Mouse (Mus musculus): ENCODE results near the gene Dock3. TPM values are rescaled to one million over a fixed set of nuclear protein-coding genes. Genes with fewer than 3 reads are reported as not detected.

Dock3 gene
- polyA plus RNA-seq, 1 experiment = 4.5 TPM

DNA sequence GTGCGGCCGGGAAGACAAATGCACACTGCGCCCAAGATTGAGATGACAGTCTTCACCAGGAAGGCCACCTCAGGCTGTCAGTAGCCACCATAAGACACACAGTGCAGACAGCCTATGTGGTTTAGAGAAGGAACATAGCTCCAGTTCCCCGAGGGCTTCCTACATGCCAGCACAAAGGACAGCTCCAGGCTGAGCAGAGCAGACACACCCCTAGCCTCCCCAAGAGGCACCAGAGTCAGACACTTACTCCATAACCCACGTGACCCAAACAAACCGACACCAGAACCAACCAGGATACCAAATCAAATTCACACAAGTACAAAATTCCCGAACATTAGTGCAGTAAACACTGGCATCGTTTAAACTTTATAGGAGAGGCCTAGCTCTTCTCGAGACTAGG is 342.4 kb downstream of the Dock3 start:
- H3K9me3 ChIP-seq (replicated peaks; ENCODE audit: control insufficient read depth, insufficient read depth, low read length, poor library complexity, severe bottlenecking) = no peaks in the 10 kb centered on the region
- H3K4me1 ChIP-seq (ENCODE audit: control insufficient read depth, insufficient read depth, low read length) = peaks cover 2% of the 10 kb centered on the region
- H3K4me3 ChIP-seq (ENCODE audit: low read depth, low read length) = no peak overlapping the region
- H3K36me3 ChIP-seq (ENCODE audit: control insufficient read depth, insufficient read depth, low read length, poor library complexity, severe bottlenecking) = peaks cover 26% of the 10 kb centered on the region
- H3K27me3 ChIP-seq (ENCODE audit: control insufficient read depth, insufficient read depth, low read length, poor library complexity, severe bottlenecking) = no peaks in the 10 kb centered on the region
- H3K9ac ChIP-seq (ENCODE audit: low read depth, poor library complexity, severe bottlenecking) = no peak overlapping the region
- TF ChIP-seq EP300 (IDR thresholded peaks at IDR 0.05; ENCODE audit: insufficient read depth, low read depth, low read length) (no peak), CTCF (IDR thresholded peaks at IDR 0.05; ENCODE audit: low read depth, low read length) (no peak), POLR2A (IDR thresholded peaks at IDR 0.05; ENCODE audit: insufficient read depth, low read length) (no peak)
- H3K27ac ChIP-seq (ENCODE audit: insufficient read depth, low read length) = no peak overlapping the region

DNA sequence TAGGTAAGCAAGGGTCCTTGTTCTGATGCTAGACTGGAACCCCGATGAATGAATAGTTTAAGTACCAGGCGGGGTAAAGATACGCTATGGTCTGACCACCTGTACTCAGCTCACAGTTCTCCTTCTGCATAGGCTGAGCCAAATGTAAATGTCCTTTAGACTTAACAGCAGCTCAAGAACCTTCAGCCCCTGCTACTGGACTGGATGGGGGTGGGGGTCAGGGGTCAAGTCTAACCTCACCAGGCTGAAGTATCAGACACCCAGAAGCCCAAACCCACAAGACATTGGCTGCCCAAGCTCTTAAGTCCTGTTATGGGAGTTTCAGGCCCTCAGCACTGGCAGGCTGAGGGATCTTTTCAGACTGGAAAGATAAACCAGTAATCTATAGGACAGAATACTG is 343.4 kb downstream of the Dock3 start:
- H3K36me3 ChIP-seq (ENCODE audit: control insufficient read depth, insufficient read depth, low read length, poor library complexity, severe bottlenecking) = peaks cover 26% of the 10 kb centered on the region

DNA sequence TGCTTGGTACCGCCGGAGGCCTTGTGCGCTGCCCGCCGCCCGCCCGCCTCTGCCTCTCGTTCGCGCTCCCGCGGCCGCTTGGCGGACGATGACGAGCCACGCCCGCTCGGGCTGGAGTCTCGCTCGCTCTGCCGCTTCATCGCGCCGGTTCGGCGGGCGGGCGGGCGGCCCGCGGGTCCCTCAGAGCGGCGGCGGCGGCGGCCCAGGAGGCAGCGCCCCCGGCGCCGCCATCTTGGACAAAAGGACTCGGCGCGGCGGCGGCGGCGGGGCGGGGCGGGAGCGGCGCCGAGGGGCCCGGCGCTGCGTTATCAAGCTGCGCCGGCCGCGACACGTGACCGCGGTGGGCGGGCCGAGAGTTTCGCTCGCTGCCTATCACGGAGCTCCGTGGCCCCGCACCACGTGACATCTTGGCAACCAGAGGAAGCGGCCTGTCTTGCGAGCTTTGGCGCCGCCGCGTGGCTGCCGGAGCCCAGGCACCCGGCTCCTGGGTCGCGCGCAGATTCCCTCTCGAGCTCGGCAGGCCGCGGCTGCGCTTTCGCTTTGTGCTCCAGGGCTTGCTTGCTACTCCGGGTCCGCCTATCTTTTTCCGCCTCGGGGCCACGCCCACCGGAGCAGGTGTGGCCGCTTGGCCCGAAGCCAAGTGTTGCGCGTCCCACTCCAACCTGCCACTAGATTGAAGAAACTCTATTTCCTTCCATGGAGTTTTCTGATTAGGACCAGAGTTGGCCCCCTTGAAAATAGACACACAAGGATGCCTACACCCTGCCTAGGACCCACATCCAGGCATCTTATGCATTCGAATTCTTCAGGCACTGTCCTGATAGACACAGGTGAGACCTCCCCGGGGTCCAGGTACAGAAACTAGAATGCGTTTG is 344.6 kb downstream of the Dock3 start, which contains the start of gene Rbm15b:
Gene Rbm15b, minus strand, starts transcription at position 601 of the 875 bp plus-strand sequence.
- H3K27me3 ChIP-seq (ENCODE audit: control insufficient read depth, insufficient read depth, low read length, poor library complexity, severe bottlenecking) = no peaks in the 10 kb centered on the region
- no peaks in the 10 kb centered on the region for H3K9me3 ChIP-seq (replicated peaks; ENCODE audit: control insufficient read depth, insufficient read depth, low read length, poor library complexity, severe bottlenecking)
- H3K27ac ChIP-seq (ENCODE audit: insufficient read depth, low read length) = peak within 1 kb of the TSS; percentile 75
- H3K4me3 ChIP-seq (ENCODE audit: low read depth, low read length) = peak within 1 kb of the TSS; percentile 94
- no peak for TF ChIP-seq POLR2A (IDR thresholded peaks at IDR 0.05; ENCODE audit: insufficient read depth, low read length)
- peak; percentile 66 for TF ChIP-seq CTCF (IDR thresholded peaks at IDR 0.05; ENCODE audit: low read depth, low read length)
- TF ChIP-seq EP300 (IDR thresholded peaks at IDR 0.05; ENCODE audit: insufficient read depth, low read depth, low read length) = no peak
- peaks cover 26% of the 10 kb centered on the region for H3K36me3 ChIP-seq (ENCODE audit: control insufficient read depth, insufficient read depth, low read length, poor library complexity, severe bottlenecking)
- peak within 1 kb of the TSS; percentile 97 for H3K9ac ChIP-seq (ENCODE audit: low read depth, poor library complexity, severe bottlenecking)
- peaks cover 2% of the 10 kb centered on the region for H3K4me1 ChIP-seq (ENCODE audit: control insufficient read depth, insufficient read depth, low read length)

More for the DNA sequence above, 343.4 kb downstream of the Dock3 start:
- H3K4me1 ChIP-seq (ENCODE audit: control insufficient read depth, insufficient read depth, low read length) = peaks cover 2% of the 10 kb centered on the region
- H3K9ac ChIP-seq (ENCODE audit: low read depth, poor library complexity, severe bottlenecking) = no peak overlapping the region
- no peaks in the 10 kb centered on the region for H3K9me3 ChIP-seq (replicated peaks; ENCODE audit: control insufficient read depth, insufficient read depth, low read length, poor library complexity, severe bottlenecking)
- no peaks in the 10 kb centered on the region for H3K27me3 ChIP-seq (ENCODE audit: control insufficient read depth, insufficient read depth, low read length, poor library complexity, severe bottlenecking)
- no peak for TF ChIP-seq CTCF (IDR thresholded peaks at IDR 0.05; ENCODE audit: low read depth, low read length)
- TF ChIP-seq POLR2A (IDR thresholded peaks at IDR 0.05; ENCODE audit: insufficient read depth, low read length) = no peak
- no peak for TF ChIP-seq EP300 (IDR thresholded peaks at IDR 0.05; ENCODE audit: insufficient read depth, low read depth, low read length)
- no peak overlapping the region for H3K4me3 ChIP-seq (ENCODE audit: low read depth, low read length)
- H3K27ac ChIP-seq (ENCODE audit: insufficient read depth, low read length) = no peak overlapping the region

DNA sequence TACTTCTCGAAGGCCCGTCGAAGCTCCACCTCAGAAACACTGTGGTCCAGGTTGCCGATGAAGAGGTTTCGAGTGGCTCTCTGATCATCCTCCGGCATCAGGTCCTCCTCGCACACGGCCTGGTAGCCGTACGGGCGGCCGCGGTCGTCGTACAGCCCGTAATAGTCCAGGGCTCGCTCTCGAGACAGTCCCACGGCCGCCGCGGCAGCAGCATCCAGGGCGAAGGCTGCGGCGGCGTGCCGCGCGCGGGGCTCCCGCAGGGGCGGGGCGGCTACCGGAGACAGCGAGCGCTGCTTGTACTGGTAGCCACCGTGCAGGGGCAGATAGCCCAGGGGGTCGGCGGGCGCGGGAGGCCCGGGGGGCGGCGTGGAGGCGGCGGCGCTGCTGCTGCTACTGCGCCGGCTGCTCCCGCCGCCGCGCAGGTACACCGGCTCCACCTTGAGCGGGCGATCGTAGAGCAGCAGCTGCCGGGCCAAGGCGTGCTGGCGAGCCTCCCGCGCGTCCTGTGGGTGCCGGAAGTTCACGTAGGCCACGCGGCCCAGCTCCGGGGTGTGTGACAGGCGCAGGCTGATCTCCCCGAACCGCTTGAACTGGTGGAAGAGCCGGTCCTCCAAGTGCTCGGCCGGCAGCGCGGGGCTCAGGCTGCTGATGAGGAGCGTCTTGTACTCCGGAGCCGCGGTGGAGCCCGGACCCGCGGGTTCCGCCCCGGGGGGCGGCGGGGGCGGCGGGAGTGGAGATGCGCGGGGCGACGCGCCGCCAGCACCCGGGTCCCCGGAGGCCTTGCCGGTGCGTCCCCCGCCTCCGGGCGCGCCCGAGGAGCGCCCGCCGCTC is 345.6 kb downstream of the Dock3 start:
- no peak overlapping the region for H3K27ac ChIP-seq (ENCODE audit: insufficient read depth, low read length)
- no peaks in the 10 kb centered on the region for H3K27me3 ChIP-seq (ENCODE audit: control insufficient read depth, insufficient read depth, low read length, poor library complexity, severe bottlenecking)
- H3K4me1 ChIP-seq (ENCODE audit: control insufficient read depth, insufficient read depth, low read length) = peaks cover 2% of the 10 kb centered on the region
- peaks cover 30% of the 10 kb centered on the region for H3K36me3 ChIP-seq (ENCODE audit: control insufficient read depth, insufficient read depth, low read length, poor library complexity, severe bottlenecking)
- peak overlapping the region; percentile 94 for H3K4me3 ChIP-seq (ENCODE audit: low read depth, low read length)
- no peak for TF ChIP-seq CTCF (IDR thresholded peaks at IDR 0.05; ENCODE audit: low read depth, low read length)
- TF ChIP-seq POLR2A (IDR thresholded peaks at IDR 0.05; ENCODE audit: insufficient read depth, low read length) = no peak
- no peak for TF ChIP-seq EP300 (IDR thresholded peaks at IDR 0.05; ENCODE audit: insufficient read depth, low read depth, low read length)
- H3K9ac ChIP-seq (ENCODE audit: low read depth, poor library complexity, severe bottlenecking) = peak overlapping the region; percentile 97
- no peaks in the 10 kb centered on the region for H3K9me3 ChIP-seq (replicated peaks; ENCODE audit: control insufficient read depth, insufficient read depth, low read length, poor library complexity, severe bottlenecking)

DNA sequence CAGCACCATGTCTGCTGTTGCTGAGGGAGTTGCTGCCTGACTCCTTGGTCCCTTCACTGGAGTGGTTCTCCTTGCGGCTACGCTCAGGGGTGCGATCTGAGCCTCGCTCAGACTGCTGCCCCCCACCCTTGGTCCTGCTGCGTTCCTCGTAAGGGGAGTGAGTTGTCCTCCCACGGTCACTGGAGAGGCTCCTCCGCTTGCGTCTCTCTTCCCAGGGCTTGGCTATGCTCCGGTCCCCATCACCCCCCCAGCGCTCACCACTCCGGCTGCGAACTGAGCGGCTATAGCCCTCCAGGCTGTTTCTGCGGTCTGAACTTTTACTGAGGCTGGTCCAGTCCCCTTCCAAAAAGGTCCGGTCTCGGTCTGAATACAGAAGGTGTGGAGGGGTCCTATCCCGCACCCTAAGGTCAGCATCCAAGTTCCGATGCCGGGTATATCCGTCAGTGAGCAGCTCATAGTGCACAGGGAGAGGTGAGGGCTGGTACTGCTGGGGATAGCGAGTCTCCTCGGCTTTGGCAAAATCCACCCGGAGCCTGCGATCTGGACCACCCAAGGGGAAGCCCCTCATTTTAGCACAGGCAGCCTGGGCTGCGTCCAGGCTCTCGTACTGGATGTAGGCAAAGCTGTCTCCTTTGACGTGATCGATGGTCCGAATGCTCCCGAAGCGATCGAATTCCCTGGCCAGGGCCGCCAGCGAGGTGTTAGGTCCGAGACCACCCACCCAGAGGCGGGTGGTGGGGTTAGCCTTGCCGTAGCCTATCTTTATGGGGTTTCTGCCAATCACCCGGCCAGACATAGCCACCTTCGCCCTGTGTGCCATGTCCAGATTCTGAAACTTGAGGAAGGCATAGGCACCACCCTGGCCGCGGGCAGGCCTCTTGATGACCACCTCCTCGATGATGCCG is 346.5 kb downstream of the Dock3 start:
- Histone ChIP-seq H3K4me1 (ENCODE audit: control insufficient read depth, insufficient read depth, low read length) (peaks cover 2% of the 10 kb centered on the region), H3K4me3 (ENCODE audit: low read depth, low read length) (peak overlapping the region; percentile 94), H3K9ac (ENCODE audit: low read depth, poor library complexity, severe bottlenecking) (peak overlapping the region; percentile 97), H3K9me3 (replicated peaks; ENCODE audit: control insufficient read depth, insufficient read depth, low read length, poor library complexity, severe bottlenecking) (no peaks in the 10 kb centered on the region), H3K36me3 (ENCODE audit: control insufficient read depth, insufficient read depth, low read length, poor library complexity, severe bottlenecking) (peaks cover 26% of the 10 kb centered on the region), H3K27ac (ENCODE audit: insufficient read depth, low read length) (no peak overlapping the region), H3K27me3 (ENCODE audit: control insufficient read depth, insufficient read depth, low read length, poor library complexity, severe bottlenecking) (no peaks in the 10 kb centered on the region)
- TF ChIP-seq EP300 (IDR thresholded peaks at IDR 0.05; ENCODE audit: insufficient read depth, low read depth, low read length) (no peak), POLR2A (IDR thresholded peaks at IDR 0.05; ENCODE audit: insufficient read depth, low read length) (no peak), CTCF (IDR thresholded peaks at IDR 0.05; ENCODE audit: low read depth, low read length) (no peak)

All from ES-Bruce4 (cell line).